Mouse (Mus musculus) yolk sac, embryonic 10.5 days (tissue): Measurements from ENCODE around the gene Mertk.

Experiments
- DNase-seq: peaks from one replicate; pipeline ENCODE4 v3.0.0-alpha.2; 2017; ENCODE audit warnings: low spot score

Gene Mertk

GRCm38 (mm10) chr2:128768545-128769247 is 69.9 kb downstream of the Mertk start:
- DNase-seq: peak; percentile 43

GRCm38 (mm10) chr2:128770557-128770956 is 71.8 kb downstream of the Mertk start:
- no peak for DNase-seq

GRCm38 (mm10) chr2:128771048-128771447 is 72.3 kb downstream of the Mertk start:
- no peak for DNase-seq

GRCm38 (mm10) chr2:128771750-128772338 is 73.1 kb downstream of the Mertk start:
- DNase-seq: no peak

GRCm38 (mm10) chr2:128782231-128782630 is 83.5 kb downstream of the Mertk start:
- no peak for DNase-seq

- no peak for DNase-seq
Measured at GRCm38 (mm10) chr2:128783660-128784345, 85.0 kb downstream of the Mertk start.

- DNase-seq: no peak
Measured at GRCm38 (mm10) chr2:128784814-128785213, 86.1 kb downstream of the Mertk start.

GRCm38 (mm10) chr2:128786341-128786740 is 87.6 kb downstream of the Mertk start:
- DNase-seq: no peak

- DNase-seq: no peak
Measured at GRCm38 (mm10) chr2:128786795-128787194, 88.0 kb downstream of the Mertk start.

GRCm38 (mm10) chr2:128787805-128788204 is 89.0 kb downstream of the Mertk start:
- no peak for DNase-seq

- DNase-seq: no peak
Measured at GRCm38 (mm10) chr2:128790875-128791614, 92.3 kb downstream of the Mertk start.

GRCm38 (mm10) chr2:128793958-128794357 is 95.2 kb downstream of the Mertk start:
- no peak for DNase-seq

GRCm38 (mm10) chr2:128796463-128796862 is 97.7 kb downstream of the Mertk start:
- no peak for DNase-seq

GRCm38 (mm10) chr2:128803441-128803840 is 104.7 kb downstream of the Mertk start:
- no peak for DNase-seq

GRCm38 (mm10) chr2:128805341-128805740 is 106.6 kb downstream of the Mertk start:
- DNase-seq: no peak

GRCm38 (mm10) chr2:128806561-128806960 is 107.8 kb downstream of the Mertk start:
- peak; percentile 68 for DNase-seq

- DNase-seq: peak; percentile 47
Measured at GRCm38 (mm10) chr2:128812761-128813160, 114.0 kb downstream of the Mertk start.

GRCm38 (mm10) chr2:128816311-128816710 is 117.6 kb downstream of the Mertk start:
- DNase-seq: no peak

- no peak for DNase-seq
Measured at GRCm38 (mm10) chr2:128816916-128817315, 118.2 kb downstream of the Mertk start.

- DNase-seq: no peak
Measured at GRCm38 (mm10) chr2:128817387-128817785, 118.6 kb downstream of the Mertk start.

- DNase-seq: peak; percentile 97
Measured at GRCm38 (mm10) chr2:128817786-128818681, 119.3 kb downstream of the Mertk start, which contains the start of gene Tmem87b. Gene Tmem87b, plus strand, starts transcription at chr2:128818118.
